Mouse (Mus musculus): ENCODE results near the gene Fgfr2. TPM values are rescaled to one million over a fixed set of nuclear protein-coding genes. Genes with fewer than 3 reads are reported as not detected.
A peak's percentile ranks its signal among the peaks of the same experiment; 100 is the strongest.

Gene Fgfr2
- polyA plus RNA-seq, 1 experiment, result 114 TPM

DNA sequence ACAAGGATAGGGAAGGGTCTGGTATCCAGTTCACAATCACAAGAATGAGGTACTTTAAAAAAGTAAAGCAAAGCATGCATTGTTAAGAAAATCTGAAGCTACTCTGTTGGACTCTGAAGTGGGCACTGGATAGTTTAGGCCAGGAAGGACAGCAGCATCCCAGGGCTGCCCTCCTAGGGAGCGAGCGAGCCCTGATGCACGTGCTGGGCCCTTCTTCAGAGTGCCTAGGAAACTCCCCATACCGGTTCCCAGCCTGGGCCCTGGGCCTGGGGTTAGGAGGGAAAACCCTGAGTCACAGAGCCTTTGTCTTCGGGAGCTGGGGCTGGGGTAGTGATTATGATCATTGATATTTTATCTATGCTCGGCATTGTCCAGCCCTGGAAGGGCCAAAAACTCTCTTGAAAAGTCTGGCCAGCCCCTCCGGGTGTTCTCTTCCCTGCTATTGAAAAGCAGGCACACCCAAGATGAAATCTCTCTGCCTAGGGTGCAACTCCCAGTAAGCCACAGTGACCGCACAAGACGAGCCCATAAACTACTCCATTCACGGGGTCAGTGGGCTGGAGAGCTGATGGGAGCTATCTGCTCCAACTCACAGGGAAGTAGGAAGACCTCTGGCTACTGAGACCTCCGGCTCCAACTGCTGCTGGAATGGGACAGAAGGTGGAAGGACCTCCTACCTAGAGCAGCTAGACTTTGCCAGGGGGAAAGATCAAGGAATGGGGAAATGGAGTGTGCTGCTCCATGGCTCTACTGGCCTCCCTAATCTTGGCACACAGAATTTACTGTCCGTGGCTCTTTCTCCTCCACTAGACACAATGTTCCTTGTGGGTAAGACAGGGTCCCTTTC lies 354.4 kb downstream of the Fgfr2 start:
- Histone ChIP-seq H3K4me1 (ENCODE audit: control insufficient read depth, insufficient read depth, low read length) (peaks cover 27% of the 10 kb centered on the region), H3K4me3 (replicated peaks; ENCODE audit: extremely low read depth, low read depth, low read length) (no peak overlapping the region)
- TF ChIP-seq CTCF (IDR thresholded peaks at IDR 0.05; ENCODE audit: insufficient read depth, low read length) (no peak), POLR2A (IDR thresholded peaks at IDR 0.05; ENCODE audit: borderline replicate concordance, extremely low read depth, low read depth, low read length) (no peak)
- 58% methylated on average over 12 of the region's 12 CpGs for WGBS
- no peak for DNase-seq

DNA sequence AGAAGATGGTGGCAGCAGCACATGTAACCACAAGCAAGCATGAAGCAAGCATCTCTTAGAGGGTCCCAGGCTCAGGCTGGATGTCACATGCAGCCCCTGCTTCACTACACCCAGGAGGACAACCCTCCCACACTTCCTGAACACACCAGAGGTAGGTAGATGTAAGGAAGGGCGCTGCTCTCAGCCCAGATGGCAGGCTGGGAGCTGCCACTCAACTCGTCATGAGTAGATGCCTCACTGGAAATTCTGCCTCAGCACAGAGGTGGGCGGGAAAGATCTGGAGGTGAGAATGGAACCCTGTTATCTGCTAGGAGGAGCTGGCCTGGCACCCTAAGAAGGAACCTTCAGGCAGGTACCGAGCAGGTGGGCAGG lies 355.2 kb downstream of the Fgfr2 start:
- no peak overlapping the region for H3K4me3 ChIP-seq (replicated peaks; ENCODE audit: extremely low read depth, low read depth, low read length)
- peaks cover 29% of the 10 kb centered on the region for H3K4me1 ChIP-seq (ENCODE audit: control insufficient read depth, insufficient read depth, low read length)
- TF ChIP-seq CTCF (IDR thresholded peaks at IDR 0.05; ENCODE audit: insufficient read depth, low read length) (no peak), POLR2A (IDR thresholded peaks at IDR 0.05; ENCODE audit: borderline replicate concordance, extremely low read depth, low read depth, low read length) (no peak)
- DNase-seq, result no peak
- 69% methylated on average over 4 of the region's 4 CpGs for WGBS

GRCm38 (mm10) chr7:132767233-132767998 lies 355.7 kb downstream of the Fgfr2 start:
- peaks cover 30% of the 10 kb centered on the region for H3K4me1 ChIP-seq (ENCODE audit: control insufficient read depth, insufficient read depth, low read length)
- DNase-seq, result no peak

GRCm38 (mm10) chr7:132766235-132766871 lies 356.8 kb downstream of the Fgfr2 start:
- 43% methylated on average over 11 of the region's 11 CpGs for WGBS
- H3K4me3 ChIP-seq (replicated peaks; ENCODE audit: extremely low read depth, low read depth, low read length), result no peak overlapping the region
- peak; percentile 51 for DNase-seq
- TF ChIP-seq CTCF (IDR thresholded peaks at IDR 0.05; ENCODE audit: insufficient read depth, low read length), result no peak
- TF ChIP-seq POLR2A (IDR thresholded peaks at IDR 0.05; ENCODE audit: borderline replicate concordance, extremely low read depth, low read depth, low read length), result peak; percentile 19; the same call in 1 of the 2 replicates
- H3K4me1 ChIP-seq (ENCODE audit: control insufficient read depth, insufficient read depth, low read length), result peaks cover 30% of the 10 kb centered on the region

More at GRCm38 (mm10) chr7:132767233-132767998, 355.7 kb downstream of the Fgfr2 start:
- H3K4me3 ChIP-seq (replicated peaks; ENCODE audit: extremely low read depth, low read depth, low read length), result no peak overlapping the region
- 74% methylated on average over 12 of the region's 12 CpGs for WGBS
- TF ChIP-seq CTCF (IDR thresholded peaks at IDR 0.05; ENCODE audit: insufficient read depth, low read length), result no peak
- no peak for TF ChIP-seq POLR2A (IDR thresholded peaks at IDR 0.05; ENCODE audit: borderline replicate concordance, extremely low read depth, low read depth, low read length)

- no peak for TF ChIP-seq POLR2A (IDR thresholded peaks at IDR 0.05; ENCODE audit: borderline replicate concordance, extremely low read depth, low read depth, low read length)
- TF ChIP-seq CTCF (IDR thresholded peaks at IDR 0.05; ENCODE audit: insufficient read depth, low read length), result no peak
- WGBS, result 68% methylated on average over 3 of the region's 3 CpGs
- no peak for DNase-seq
- H3K4me1 ChIP-seq (ENCODE audit: control insufficient read depth, insufficient read depth, low read length), result peaks cover 30% of the 10 kb centered on the region
- no peak overlapping the region for H3K4me3 ChIP-seq (replicated peaks; ENCODE audit: extremely low read depth, low read depth, low read length)
These were observed 357.4 kb downstream of the Fgfr2 start for GRCm38 (mm10) chr7:132765629-132766186.

DNA sequence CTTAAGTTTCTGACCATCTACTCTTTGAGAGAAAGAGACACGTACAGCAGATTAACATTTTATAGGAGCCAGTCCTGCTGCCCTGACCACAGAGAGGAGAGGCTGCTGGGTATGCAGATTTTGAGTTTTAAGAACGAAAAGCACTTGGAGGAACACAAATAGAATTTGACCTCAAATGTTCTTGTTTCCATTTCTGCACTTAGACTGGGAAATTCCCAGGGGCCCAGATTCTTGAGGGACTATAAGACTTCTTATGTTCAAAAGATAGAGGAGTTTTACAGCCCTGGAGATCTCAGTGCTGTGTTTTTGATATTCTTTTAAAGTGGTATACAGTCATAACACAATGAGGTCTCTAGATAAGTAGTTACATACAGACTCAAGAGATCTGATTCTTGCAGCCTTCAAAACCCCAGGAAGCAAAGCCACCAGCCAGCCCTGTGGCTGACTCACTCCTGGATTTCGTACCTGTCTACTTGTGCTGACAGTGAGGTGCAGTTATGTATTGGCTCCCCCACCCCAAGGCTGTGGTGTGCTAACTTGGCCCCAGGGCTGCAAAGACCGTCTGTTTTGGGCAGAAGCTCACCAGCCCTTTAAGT lies 358.2 kb downstream of the Fgfr2 start:
- TF ChIP-seq CTCF (IDR thresholded peaks at IDR 0.05; ENCODE audit: insufficient read depth, low read length), result no peak
- TF ChIP-seq POLR2A (IDR thresholded peaks at IDR 0.05; ENCODE audit: borderline replicate concordance, extremely low read depth, low read depth, low read length), result no peak
- no peak for DNase-seq
- H3K4me1 ChIP-seq (ENCODE audit: control insufficient read depth, insufficient read depth, low read length), result peaks cover 30% of the 10 kb centered on the region
- no peak overlapping the region for H3K4me3 ChIP-seq (replicated peaks; ENCODE audit: extremely low read depth, low read depth, low read length)
- WGBS, result 55% methylated on average over 4 of the region's 4 CpGs

GRCm38 (mm10) chr7:132764314-132764713 lies 358.8 kb downstream of the Fgfr2 start:
- TF ChIP-seq CTCF (IDR thresholded peaks at IDR 0.05; ENCODE audit: insufficient read depth, low read length) (no peak), POLR2A (IDR thresholded peaks at IDR 0.05; ENCODE audit: borderline replicate concordance, extremely low read depth, low read depth, low read length) (no peak)
- peaks cover 26% of the 10 kb centered on the region for H3K4me1 ChIP-seq (ENCODE audit: control insufficient read depth, insufficient read depth, low read length)
- 87% methylated on average over 4 of the region's 4 CpGs for WGBS

GRCm38 (mm10) chr7:132763911-132764310 lies 359.2 kb downstream of the Fgfr2 start:
- no peak overlapping the region for H3K4me3 ChIP-seq (replicated peaks; ENCODE audit: extremely low read depth, low read depth, low read length)
- WGBS, result 65% methylated on average over 5 of the region's 5 CpGs
- no peak for DNase-seq
- peaks cover 22% of the 10 kb centered on the region for H3K4me1 ChIP-seq (ENCODE audit: control insufficient read depth, insufficient read depth, low read length)
- TF ChIP-seq POLR2A (IDR thresholded peaks at IDR 0.05; ENCODE audit: borderline replicate concordance, extremely low read depth, low read depth, low read length), result no peak
- no peak for TF ChIP-seq CTCF (IDR thresholded peaks at IDR 0.05; ENCODE audit: insufficient read depth, low read length)

More at GRCm38 (mm10) chr7:132764314-132764713, 358.8 kb downstream of the Fgfr2 start:
- no peak overlapping the region for H3K4me3 ChIP-seq (replicated peaks; ENCODE audit: extremely low read depth, low read depth, low read length)
- no peak for DNase-seq
